Mouse (Mus musculus) liver, postnatal 0 days (tissue): ENCODE results near the gene Rassf6.

Source experiments
- CTCF ChIP-seq: sonication (generic); IDR thresholded peaks from 2 replicates; pipeline ENCODE4 v1.5.1; 2016; ENCODE audit warnings: antibody characterized with exemption, low read depth
- EP300 ChIP-seq: IDR thresholded peaks from 2 replicates; pipeline ENCODE4 v1.6.1; 2016; ENCODE audit warnings: antibody characterized with exemption, low read depth, mild to moderate bottlenecking

- TF ChIP-seq CTCF, result no peak
- TF ChIP-seq EP300, result no peak
These were observed 78.7 kb downstream of the Rassf6 start for GRCm38 (mm10) chr5:90561721-90562275.
